Mouse (Mus musculus): ENCODE results near the gene Dph1.

Gene Dph1

GRCm38 (mm10) chr11:75133391-75133790, 57.6 kb downstream of the Dph1 start:
- DNase-seq, result no peak

- peak; percentile 68 for DNase-seq
Measured at GRCm38 (mm10) chr11:75132278-75132677, 58.8 kb downstream of the Dph1 start.

GRCm38 (mm10) chr11:75131300-75131699, 59.7 kb downstream of the Dph1 start:
- no peak for DNase-seq

GRCm38 (mm10) chr11:75129481-75129880, 61.6 kb downstream of the Dph1 start:
- no peak for DNase-seq
